Mouse (Mus musculus) bone marrow, adult 2 months (tissue): ENCODE data around the gene Plekhg1.

Experiments
- CTCF ChIP-seq: fragments of 200-500 bp; IDR thresholded peaks from 2 replicates; pipeline ENCODE4 v1.5.1; 2011; ENCODE audit warnings: low read length, control low read depth; ENCODE audit not compliant: control insufficient read depth, insufficient read depth
- POLR2A ChIP-seq: fragments of 200-500 bp; IDR thresholded peaks from 2 replicates; pipeline ENCODE4 v1.6.1; 2011; ENCODE audit warnings: low read depth, mild to moderate bottlenecking, control low read depth, low read length, borderline replicate concordance; ENCODE audit not compliant: control insufficient read depth

- TF ChIP-seq POLR2A (no peak), CTCF (no peak)
Observed at GRCm38 (mm10) chr10:3969026-3969425, 228.9 kb downstream of the Plekhg1 start.
